Mouse (Mus musculus) erythroid progenitor cell, adult 5-6 weeks (primary cell): Measurements from ENCODE around the gene Myo5c. TPM values are rescaled to one million over a fixed set of nuclear protein-coding genes. Genes with fewer than 3 reads are reported as not detected.

Experiments
- ATAC-seq: replicated peaks from 2 replicates; pipeline ENCODE4 v1.8.0; 2016; ENCODE audit warnings: moderate number of reproducible peaks, mild to moderate bottlenecking, moderate TSS enrichment, inconsistent platforms; ENCODE audit not compliant: poor library complexity, low FRiP score, severe bottlenecking
- total RNA-seq, 2 experiments: library from RNA; stranded (forward) in 1 of 2; stranded (reverse) in 1 of 2; fragments of 150-400 nt in 1 of 2; fragments of 186-747, 209-891 nt in 1 of 2; gene quantifications; 2 replicates each; pipeline versions ENCODE4 v1.2.3 to v1.2.4; 2015 to 2017; ENCODE audit warnings: low replicate concordance in 2 of 2

Myo5c gene
- total RNA-seq, 2 experiments from 2014 or later: not detected

DNA sequence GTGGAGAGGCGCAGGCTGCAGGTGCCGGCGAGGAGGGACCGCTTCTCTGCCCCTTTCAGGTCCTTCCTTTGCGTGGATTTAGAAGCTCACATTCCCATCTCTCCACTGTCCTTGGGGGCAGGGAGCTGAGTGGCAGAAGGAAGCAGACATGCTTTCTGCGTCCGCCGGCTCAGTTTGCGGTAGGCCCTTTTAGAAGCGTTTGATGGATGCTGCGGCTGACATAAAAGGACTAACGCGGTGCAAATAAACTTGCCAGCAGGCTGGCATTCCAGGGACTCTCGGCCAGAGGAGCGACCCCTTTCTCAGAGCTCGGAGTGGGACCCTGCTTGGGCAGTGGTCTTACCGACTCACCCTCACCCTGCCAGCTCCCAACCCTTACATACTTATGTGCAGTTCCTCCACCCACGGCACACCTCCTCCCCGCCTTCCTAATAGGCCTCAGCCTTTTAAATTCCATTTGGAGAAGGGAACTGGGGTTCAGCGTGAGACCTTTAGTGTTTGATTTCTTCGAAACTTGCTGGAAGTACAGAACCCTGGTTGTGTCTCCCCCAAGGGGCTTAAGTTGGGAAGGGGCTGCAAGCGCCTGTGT lies 82.8 kb downstream of the Myo5c start:
- no peak for ATAC-seq

DNA sequence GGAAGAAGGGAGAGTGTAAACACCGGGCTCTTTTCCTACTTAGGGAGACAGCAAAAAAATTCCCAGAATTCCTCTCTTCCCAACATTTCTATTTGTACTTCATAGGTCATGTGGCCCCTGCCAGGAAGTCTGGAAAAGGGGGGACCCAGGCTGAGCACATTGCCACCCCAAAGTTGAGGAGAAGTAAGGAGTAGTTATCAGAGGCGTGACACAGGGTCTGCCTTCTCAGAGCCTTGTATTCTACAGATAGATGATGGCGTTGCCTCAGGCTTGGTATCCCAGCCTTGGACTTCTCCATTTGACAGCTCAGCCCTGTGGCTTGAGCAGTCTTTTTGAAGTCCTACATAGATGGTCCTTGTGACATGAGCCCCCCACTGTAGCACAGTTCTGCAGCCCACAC lies 83.4 kb downstream of the Myo5c start:
- no peak for ATAC-seq

- ATAC-seq: no peak
Observed at GRCm38 (mm10) chr9:75316771-75317170, 85.0 kb downstream of the Myo5c start.

DNA sequence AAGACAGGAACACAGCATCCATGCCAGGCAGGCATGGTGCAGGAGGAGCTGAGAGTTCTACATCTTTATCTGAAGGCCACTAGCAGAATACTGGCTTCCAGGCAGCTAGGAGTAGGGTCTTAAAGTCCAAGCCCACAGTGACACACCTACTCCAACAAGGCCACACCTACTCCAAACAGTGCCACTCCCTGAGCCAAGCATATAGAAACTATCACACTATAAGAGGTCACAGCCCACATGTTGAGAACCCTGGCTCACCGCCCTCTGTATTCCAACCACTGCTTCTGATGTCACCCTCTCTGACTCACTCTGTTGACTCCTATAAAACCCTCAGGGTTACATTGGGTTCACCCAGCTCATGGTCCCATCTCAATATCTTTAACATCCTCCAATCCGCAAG lies 86.4 kb downstream of the Myo5c start:
- no peak for ATAC-seq

GRCm38 (mm10) chr9:75319365-75319764 lies 87.5 kb downstream of the Myo5c start:
- no peak for ATAC-seq

DNA sequence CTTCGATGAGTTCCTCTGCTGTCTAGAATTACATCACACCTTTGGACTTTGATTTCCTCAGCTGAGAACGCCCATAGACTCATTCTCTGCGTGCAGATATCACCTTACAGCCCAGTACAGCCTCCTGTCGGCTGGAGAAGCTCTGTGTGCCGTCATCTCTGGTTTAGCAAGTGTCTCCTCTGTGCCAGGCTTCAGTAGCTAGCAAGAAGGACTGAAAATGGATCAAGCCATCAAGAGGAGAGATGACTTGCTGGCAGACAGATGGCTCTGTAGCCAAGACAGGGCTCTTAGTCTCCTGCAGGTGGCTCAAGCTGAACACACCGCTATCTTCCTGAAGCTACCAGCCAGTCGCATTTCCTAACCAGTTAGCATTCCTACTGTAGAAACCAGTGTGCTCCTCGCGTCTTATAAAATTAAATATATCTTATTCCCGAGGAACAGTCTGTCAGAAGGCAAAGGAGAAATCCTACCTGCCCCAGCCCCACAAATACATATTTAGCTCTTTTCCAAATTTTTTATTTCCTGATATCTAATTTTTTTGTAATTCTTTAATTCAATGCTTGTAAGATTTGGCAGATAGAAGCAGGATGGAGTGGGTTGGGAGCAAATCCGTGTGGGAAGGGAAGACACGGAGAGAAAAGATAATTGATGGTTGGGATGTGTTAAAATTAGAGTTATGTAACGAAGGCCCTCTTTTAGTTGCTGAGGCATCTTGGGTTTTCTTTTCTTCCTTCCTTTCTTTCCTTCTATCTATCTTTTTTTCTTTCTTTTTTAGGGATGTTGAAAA lies 90.5 kb downstream of the Myo5c start:
- no peak for ATAC-seq

DNA sequence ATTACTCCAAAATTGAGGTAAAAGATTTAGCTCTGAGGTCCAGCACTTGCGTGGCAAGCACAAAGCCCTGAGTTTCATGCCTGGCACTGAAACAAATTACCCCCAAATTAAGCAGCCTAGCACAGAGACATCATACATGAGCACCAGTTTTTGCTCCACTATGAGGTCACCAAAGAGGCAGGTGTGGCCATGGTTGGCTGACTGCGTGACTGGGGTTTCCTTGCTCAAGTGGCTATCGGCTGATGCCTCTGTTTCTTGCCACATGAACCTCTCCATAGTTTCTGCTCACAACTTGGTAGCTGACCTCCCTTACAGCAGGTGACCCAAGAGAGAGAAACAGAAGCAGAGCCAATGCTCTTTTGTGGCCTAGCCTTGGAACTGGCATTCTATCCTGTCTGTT lies 96.2 kb downstream of the Myo5c start:
- ATAC-seq: no peak

GRCm38 (mm10) chr9:75330821-75331220 lies 99.0 kb downstream of the Myo5c start:
- ATAC-seq: no peak

DNA sequence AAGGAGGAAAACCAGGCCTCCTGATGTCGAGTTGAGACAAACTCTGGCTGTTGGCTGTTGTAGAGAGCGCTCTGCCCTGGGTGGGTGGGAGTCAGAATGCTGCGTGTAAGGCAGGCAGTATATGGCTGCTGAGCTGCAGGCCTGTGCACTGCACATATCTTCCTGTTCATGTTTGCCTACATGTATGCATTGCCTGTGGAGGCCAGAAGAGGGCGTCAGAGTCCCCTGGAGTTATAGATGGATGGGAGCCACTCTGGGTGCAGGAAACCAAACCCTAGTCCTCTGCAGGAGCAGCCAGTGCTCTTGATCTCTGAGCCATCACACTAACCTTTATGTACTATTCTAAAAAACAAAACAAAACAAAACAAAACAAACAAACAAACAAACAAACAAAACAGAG lies 102.6 kb downstream of the Myo5c start:
- ATAC-seq: no peak

DNA sequence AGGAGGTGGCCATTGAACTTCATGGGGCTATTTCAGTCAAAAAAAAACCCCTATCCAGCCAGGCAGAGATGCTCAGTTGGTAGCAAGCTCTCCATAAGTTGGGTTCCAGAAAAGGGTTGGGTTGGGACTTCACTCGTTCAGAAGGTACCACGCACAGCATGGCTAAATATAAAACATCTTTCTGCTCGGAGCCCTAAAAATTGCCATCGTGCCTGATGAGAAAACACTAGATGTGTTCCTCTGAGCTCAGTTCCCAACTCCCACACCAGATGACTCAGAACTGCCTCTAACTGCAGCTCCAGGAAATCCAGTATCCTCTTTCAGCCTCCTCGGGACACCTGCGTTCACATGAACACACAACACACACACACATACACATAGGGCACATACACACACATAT lies 106.2 kb downstream of the Myo5c start:
- ATAC-seq: no peak

DNA sequence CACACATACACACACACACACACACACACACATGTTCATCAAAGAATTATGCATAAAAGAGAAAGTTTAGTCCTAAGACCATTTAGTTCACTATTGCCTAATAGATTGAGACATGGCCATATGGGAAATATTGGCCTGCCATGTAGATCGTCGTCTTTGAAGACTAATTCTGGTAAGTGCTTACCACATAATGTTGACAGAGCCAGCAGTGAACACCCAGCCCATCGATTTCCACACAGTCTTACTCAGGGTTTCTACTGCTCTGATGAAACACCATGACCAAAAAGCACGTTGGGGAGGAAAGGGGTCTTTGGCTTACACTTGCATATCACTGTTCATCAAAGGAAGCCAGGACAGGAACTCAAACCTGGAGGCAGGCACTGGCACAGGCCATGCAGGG lies 110.6 kb downstream of the Myo5c start:
- no peak for ATAC-seq

GRCm38 (mm10) chr9:75347458-75347857 lies 115.6 kb downstream of the Myo5c start, which contains the start of gene Bcl2l10:
Gene Bcl2l10 (plus strand): TSS chr9:75347758.
- no peak for ATAC-seq

DNA sequence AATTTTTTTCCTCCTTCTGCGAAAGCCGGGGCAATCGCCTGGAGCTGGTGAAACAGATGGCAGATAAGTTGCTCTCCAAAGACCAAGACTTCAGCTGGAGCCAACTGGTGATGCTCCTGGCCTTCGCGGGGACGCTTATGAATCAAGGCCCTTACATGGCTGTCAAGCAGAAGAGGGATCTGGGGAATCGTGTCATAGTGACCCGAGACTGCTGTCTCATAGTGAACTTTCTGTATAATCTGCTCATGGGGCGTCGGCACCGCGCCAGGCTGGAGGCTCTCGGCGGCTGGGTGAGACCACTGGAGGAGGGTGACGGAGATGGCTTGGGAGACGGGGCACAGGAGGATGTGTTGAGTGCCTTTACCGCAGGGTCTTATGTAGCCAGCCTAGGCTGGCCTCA lies 116.2 kb downstream of the Myo5c start:
- no peak for ATAC-seq

DNA sequence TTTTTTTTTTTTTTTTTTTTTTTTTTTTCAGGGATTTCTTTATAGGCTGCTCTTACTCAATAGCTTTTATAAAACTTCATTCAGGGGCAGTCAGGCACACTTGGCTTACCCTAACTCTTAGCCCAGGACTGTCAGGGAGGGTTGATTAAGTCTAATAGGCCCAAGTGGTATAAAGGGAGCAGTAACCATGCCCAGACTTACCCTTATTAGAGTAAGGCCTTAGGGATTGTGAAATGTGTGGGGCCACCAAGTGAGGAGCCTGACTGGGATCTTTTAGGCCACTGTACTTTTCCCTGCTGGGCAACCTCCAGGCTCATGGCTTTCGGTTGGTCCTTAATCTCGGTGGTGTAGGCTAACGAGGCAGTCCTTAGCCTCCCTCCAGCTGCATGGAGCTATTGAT lies 116.8 kb downstream of the Myo5c start:
- no peak for ATAC-seq

DNA sequence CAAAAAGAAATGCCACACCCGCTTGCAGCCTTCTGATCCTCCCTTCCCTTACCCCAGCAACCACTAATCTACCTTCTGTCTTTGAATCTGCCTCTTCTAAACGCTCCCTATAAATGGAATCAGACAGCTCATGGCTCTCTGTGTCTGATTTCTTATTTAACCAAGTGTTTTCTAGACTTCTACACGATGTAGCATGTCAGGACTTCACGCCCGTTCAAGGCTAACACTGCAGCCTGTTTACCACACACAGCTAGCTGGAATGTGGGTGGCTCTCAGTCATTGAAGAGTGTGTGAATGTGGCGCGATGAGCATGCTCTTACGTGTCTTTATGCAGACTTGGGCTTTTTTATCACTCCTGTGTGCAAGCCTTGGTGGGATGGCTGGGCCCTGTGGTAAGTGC lies 121.3 kb downstream of the Myo5c start:
- ATAC-seq: no peak

Other genes starting within 250 kb of the Myo5c start
- gene Arpp19, start 194.4 kb upstream of the Myo5c start, total RNA-seq (2015; ENCODE audit: low replicate concordance): 38.6 and 75.5 TPM in 2 replicates
- 31.5 and 39.5 TPM in 2 replicates for gene Arpp19, start 194.4 kb upstream of the Myo5c start, total RNA-seq (2017; ENCODE audit: low replicate concordance)
- 9.4 and 15.5 TPM in 2 replicates for gene Myo5a, start 161.0 kb upstream of the Myo5c start, total RNA-seq (2015; ENCODE audit: low replicate concordance)
- gene Myo5a, start 161.0 kb upstream of the Myo5c start, total RNA-seq (2017; ENCODE audit: low replicate concordance): 12.2 and 19.0 TPM in 2 replicates
- not detected in 2 replicates for gene Gnb5, start 74.3 kb downstream of the Myo5c start, total RNA-seq (2015; ENCODE audit: low replicate concordance)
- 1.5 TPM in 1 of 2 replicates, not detected in the other for gene Gnb5, start 74.3 kb downstream of the Myo5c start, total RNA-seq (2017; ENCODE audit: low replicate concordance)
- not detected in 2 replicates for gene Bcl2l10, start 115.7 kb downstream of the Myo5c start, total RNA-seq (2015; ENCODE audit: low replicate concordance)
- gene Bcl2l10, start 115.7 kb downstream of the Myo5c start, total RNA-seq (2017; ENCODE audit: low replicate concordance): not detected in 2 replicates
- 7.1 and 8.3 TPM in 2 replicates for gene Mapk6, start 178.0 kb downstream of the Myo5c start, total RNA-seq (2015; ENCODE audit: low replicate concordance)
- 4.1 and 6.8 TPM in 2 replicates for gene Mapk6, start 178.0 kb downstream of the Myo5c start, total RNA-seq (2017; ENCODE audit: low replicate concordance)
- 4.6 and 7.9 TPM in 2 replicates for gene Leo1, start 209.5 kb downstream of the Myo5c start, total RNA-seq (2015; ENCODE audit: low replicate concordance)
- gene Leo1, start 209.5 kb downstream of the Myo5c start, total RNA-seq (2017; ENCODE audit: low replicate concordance): 9.8 and 17.5 TPM in 2 replicates